Mouse (Mus musculus): ENCODE measurements around the gene Plekha5.

DNA sequence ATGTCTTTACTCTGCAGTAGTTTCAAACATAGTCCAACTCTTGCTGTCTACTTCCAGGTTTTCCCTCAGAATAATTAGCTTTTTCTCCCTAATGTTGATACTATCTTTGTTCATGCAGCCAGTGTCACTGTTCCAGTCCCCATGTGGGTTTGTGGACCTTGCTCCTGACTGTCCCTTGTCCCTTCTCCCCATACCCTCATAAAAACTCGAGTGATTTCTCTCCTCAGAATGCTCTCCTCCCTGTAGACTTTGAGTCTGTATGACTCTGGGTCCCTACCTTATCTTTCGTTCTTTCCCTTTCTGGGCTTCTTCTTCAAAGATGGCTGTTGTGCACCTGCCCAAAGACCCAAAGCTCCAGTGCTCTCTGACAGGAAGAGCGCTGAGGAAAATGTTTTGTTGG lies 64.8 kb downstream of the Plekha5 start:
- TF ChIP-seq CTCF (IDR thresholded peaks at IDR 0.05; ENCODE audit: borderline replicate concordance, insufficient read depth, low read length) (no peak), POLR2A (IDR thresholded peaks at IDR 0.05; ENCODE audit: low read depth, low read length) (no peak)
